Mouse (Mus musculus) left cerebral cortex, adult 2 months (tissue): ENCODE results near the gene Uqcc3. TPM values are rescaled to one million over a fixed set of nuclear protein-coding genes. Genes with fewer than 3 reads are reported as not detected.
"Not testable (repeated sequence)": the region's sequence is repeated elsewhere in the genome, so short reads cannot be mapped to it uniquely, and the experiment has no call there.

Experiments
- DNase-seq, 2 experiments: peaks; one replicate each; pipeline ENCODE4 v3.0.0; 2021 to 2022; ENCODE audit warnings: low spot score in 2 of 2, mixed read lengths in 1 of 2; ENCODE audit errors: extremely low spot score in 1 of 2
- H3K27ac ChIP-seq: fragments of 200-600 bp; 2 replicates; pipeline ENCODE4 v1.8.1; 2022
- H3K4me3 ChIP-seq: fragments of 200-600 bp; 2 replicates; pipeline ENCODE4 v1.8.1; 2022
- CTCF ChIP-seq: fragments of 200-600 bp; IDR thresholded peaks from 2 replicates; pipeline ENCODE4 v1.8.1; 2022; ENCODE audit warnings: antibody characterized with exemption, mild to moderate bottlenecking, moderate library complexity
- intact Hi-C: fragments of 180-260 bp; cut with DNase I; formaldehyde crosslinking; loops from one replicate; pipeline ENCODE4 v1.15.1; 2025
- total RNA-seq, 2 experiments: library from RNA; stranded (reverse); gene quantifications; 2 replicates each; pipeline ENCODE4 v1.2.3; 2021

Uqcc3 gene
- total RNA-seq, 2 experiments from 2014 or later: 33.1 to 36.2 TPM

DNA sequence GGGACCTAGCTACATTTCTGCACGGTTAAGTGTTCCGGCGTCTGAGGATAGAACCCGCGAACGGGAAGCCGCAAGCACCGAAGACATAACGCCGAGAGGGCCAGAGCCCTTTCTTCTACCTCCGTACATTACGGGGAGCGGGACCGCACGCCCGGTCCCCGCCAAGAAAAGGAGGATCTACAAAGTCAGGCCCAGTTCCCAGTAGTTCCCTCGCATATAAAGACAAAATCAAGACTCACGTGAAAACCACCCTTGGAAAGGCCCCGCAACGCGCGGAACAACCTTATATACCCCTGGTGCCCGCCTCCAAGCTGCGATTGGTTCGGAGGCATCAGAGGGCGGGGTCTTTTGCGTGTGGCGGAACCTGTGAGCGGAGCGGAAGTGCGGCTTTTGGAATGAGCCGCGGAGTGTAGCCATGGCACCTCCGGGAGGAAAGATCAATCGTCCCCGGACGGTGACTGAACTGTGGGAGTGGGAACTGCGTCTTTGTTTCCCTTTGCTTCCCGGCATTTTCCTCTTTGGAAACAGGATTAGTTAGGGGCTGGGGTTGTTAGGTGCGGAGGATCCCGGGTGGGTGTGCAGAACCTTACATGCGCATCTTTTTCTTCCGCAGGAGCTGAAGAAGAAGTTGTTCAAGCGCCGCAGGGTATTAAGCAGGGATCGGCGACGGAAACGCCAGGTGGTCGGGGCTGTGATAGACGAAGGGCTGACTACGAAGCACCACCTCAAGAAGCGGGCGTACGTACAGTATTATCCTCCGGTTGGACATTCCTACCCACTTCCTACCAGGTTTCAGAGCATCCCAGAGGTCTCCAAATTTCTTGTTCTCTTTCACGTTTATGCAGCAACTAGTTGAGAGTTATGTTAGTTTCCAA, 8.0 kb upstream of the Uqcc3 start, which contains the start of the genes 1810009A15Rik and Gm49416:
Gene 1810009A15Rik, plus strand, starts transcription at position 343 of the 875 bp plus-strand sequence.
Gene Gm49416, plus strand, starts transcription at position 416 of the 875 bp plus-strand sequence.
- H3K4me3 ChIP-seq: peak within 1 kb of the TSS; percentile 81
- peak within 1 kb of the TSS; percentile 86 for H3K27ac ChIP-seq
- DNase-seq: peak; percentile 92 to 94
- intact Hi-C loops: loop anchor here (5.0 kb wide), 1 partner anchor 46 kb away; no protein-coding TSS in a partner anchor
- no peak for TF ChIP-seq CTCF

- Histone ChIP-seq H3K4me3 (peak overlapping the region; percentile 81), H3K27ac (peak overlapping the region; percentile 84)
- TF ChIP-seq CTCF: no peak
- no peak for DNase-seq
- intact Hi-C loops: loop anchor here (5.0 kb wide), 1 partner anchor 46 kb away; no protein-coding TSS in a partner anchor
These were observed 7.1 kb upstream of the Uqcc3 start for GRCm38 (mm10) chr19:8887585-8888463.

DNA sequence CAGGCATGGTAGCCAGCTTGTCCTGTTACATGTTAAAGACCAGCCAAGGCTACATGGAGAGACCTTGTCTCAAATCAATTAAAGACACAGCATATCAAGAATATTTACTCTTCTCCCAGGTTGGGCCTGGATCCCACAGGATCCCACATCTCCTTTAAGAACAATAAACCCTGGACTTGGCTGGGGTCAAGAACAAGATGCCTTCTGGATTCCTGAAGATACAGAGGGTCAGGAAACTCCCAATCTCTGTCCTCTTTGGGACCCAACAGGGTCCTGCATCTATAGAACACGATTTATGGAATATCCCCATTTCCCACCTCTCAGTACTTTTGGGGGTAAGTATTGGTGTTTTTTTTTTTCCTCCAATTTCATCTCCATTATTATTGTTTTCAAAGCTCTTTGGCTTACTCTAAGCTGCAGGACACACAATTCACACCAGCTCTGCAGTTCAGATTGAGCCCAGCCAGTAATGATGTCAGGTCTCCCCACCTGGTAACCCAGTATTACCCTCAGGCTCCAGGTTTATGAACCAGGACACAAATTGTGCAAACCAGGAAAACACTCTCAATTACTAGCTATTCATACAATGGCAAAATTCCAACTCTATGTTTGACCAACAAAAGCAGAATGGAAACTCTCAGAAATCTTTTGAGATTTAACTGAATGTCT, 6.3 kb upstream of the Uqcc3 start:
- Histone ChIP-seq H3K4me3 (no peak overlapping the region), H3K27ac (no peak overlapping the region)
- TF ChIP-seq CTCF: no peak
- no peak for DNase-seq
- intact Hi-C loops: loop anchor here (5.0 kb wide), 1 partner anchor 45 kb away; no protein-coding TSS in a partner anchor

DNA sequence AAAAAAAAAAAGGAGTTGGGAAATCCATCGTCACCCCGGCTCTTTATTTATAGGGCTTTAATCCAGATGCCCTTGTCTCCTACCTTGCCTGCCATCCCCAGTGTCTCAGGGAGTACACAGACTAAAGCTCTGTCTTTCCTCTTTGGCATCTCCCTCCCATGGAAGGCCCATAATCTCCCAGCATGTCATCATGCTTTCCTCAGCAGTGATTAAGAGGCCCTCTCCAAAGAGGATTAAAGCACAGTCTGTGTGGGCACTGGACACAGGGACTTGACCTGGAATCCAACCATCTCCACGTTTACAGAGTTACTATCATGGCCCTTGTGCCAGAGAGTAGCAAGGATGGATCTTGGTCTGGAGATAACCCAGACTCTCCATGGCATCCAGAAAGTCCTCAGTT, 2.9 kb upstream of the Uqcc3 start, which contains the start of the genes Lbhd1 and Gm49403:
Gene Lbhd1, plus strand, starts transcription at position 117 of the 400 bp plus-strand sequence.
Gene Gm49403, plus strand, starts transcription at position 315 of the 400 bp plus-strand sequence.
- TF ChIP-seq CTCF: no peak

GRCm38 (mm10) chr19:8881034-8881392, 290 bp upstream of the Uqcc3 start:
- Histone ChIP-seq H3K27ac (peak overlapping the region; percentile 95), H3K4me3 (peak overlapping the region; percentile 90)
- no peak for DNase-seq
- intact Hi-C loops: no loop called here
- TF ChIP-seq CTCF: no peak

More for the DNA sequence above, 2.9 kb upstream of the Uqcc3 start, which contains the start of the genes Lbhd1 and Gm49403:
- no peak for DNase-seq
- Histone ChIP-seq H3K4me3 (no peak within 1 kb of the TSS), H3K27ac (no peak within 1 kb of the TSS)
- intact Hi-C loops: no loop called here

GRCm38 (mm10) chr19:8875031-8875430, 5.7 kb downstream of the Uqcc3 start:
- no peak overlapping the region for H3K27ac ChIP-seq
- intact Hi-C loops: no loop called here
- H3K4me3 ChIP-seq: no peak overlapping the region
- no peak for DNase-seq
- TF ChIP-seq CTCF: no peak

DNA sequence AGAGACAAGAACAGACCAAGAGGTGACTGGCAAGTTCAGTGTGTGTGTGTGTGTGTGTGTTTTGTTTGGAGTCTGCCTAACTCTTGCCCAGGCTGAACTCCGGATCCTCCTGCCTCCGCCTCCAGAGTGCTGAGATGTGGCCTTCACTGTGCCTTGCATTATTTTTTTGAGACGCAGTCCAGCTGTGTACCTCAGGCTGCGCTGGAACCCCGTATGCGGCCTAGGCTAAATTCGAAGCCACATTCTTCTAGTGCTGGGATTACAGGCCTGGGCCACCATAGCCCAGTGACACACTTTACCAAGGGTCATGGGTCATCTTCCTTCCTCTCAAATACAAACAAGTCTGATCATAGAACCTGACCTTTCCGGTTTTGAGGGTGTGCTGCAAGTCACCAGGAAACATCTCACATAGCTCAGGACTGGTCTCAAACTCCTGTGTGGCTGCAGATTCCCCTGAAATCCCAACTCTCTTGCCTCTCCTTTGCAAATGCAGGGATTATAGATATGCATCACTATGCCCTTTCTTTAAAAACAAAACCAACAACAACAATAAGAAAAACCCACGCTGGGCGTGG, 8.4 kb downstream of the Uqcc3 start:
- intact Hi-C loops: no loop called here
- H3K27ac ChIP-seq: no peak overlapping the region; the same call in 1 of the 2 replicates
- peak overlapping the region; percentile 88 for H3K4me3 ChIP-seq
- TF ChIP-seq CTCF: no peak
- DNase-seq: no peak

DNA sequence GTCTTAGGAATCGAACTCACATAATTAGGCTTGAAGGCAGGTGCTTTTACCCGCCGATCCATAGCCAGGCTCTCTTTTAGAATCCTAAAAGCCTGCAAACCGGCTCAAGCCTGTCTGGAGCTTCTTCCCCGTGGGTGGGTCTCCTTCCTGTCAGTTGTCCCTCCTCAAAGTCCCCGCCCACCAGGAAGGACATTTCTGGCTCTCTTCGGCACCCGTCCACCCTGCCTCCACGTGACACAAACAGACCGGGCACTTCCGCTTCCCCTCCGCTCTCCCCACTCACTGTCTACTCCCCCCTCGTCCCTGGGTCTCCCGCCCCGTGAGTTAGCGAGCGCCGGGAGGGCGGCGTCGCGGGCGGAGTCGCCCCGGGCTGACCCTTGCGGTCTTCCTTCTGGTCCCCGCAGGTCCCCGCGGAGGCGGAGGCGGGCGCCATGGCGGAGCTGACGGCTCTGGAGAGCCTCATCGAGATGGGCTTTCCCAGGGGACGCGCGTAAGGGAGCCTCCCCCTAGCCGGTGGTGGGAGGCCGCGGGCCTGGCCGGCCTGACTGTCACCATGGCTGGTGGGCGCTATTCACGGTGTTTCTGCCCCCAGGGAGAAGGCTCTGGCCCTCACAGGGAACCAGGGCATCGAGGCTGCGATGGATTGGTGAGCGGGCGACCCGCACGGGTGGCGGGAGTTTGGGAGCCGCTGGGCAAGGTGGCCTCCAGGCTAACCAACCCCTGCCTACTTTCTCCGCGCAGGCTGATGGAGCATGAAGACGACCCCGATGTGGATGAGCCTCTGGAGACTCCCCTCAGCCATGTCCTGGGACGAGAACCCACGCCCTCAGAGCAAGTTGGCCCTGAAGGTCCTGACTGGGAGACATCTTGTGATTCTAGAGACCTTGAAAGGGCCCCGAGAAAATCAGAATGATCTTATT, 9.2 kb downstream of the Uqcc3 start, which contains the start of gene Ubxn1:
Gene Ubxn1, plus strand, starts transcription at position 230 of the 920 bp plus-strand sequence.
- peak within 1 kb of the TSS; percentile 82 for H3K27ac ChIP-seq
- intact Hi-C loops: loop anchor here (1.0 kb wide), 1 partner anchor 52 kb away; the partner anchor contains the start of gene Ttc9c
- no peak for TF ChIP-seq CTCF

DNA sequence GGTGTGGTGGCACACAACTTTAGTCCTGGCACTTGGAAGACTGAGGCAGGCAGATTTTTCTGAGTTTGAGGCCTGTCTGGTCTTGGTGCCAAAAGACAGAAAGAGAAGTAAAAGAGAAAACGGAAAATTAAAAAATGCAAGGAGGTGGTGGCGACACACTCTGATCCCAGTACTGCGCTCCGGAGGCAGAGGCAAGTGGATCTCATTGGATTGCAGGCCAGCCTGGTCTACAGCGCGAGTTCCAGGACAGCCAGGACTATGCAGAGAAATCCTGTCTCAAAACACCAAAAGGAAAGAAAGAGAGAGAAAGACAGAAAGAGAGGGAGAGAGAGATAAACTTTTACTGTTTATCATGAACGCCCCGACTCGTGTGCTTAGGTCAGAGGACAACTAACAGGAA, 9.9 kb downstream of the Uqcc3 start:
- Histone ChIP-seq H3K27ac (peak overlapping the region; percentile 82), H3K4me3 (peak overlapping the region; percentile 88)
- no peak for TF ChIP-seq CTCF
- DNase-seq: no peak
- intact Hi-C loops: loop anchor here (1.0 kb wide), 1 partner anchor 52 kb away; the partner anchor contains the start of gene Ttc9c

More for the DNA sequence above, 9.2 kb downstream of the Uqcc3 start, which contains the start of gene Ubxn1:
- peak within 1 kb of the TSS; percentile 88 for H3K4me3 ChIP-seq
- DNase-seq: peak; percentile 97 to 99

DNA sequence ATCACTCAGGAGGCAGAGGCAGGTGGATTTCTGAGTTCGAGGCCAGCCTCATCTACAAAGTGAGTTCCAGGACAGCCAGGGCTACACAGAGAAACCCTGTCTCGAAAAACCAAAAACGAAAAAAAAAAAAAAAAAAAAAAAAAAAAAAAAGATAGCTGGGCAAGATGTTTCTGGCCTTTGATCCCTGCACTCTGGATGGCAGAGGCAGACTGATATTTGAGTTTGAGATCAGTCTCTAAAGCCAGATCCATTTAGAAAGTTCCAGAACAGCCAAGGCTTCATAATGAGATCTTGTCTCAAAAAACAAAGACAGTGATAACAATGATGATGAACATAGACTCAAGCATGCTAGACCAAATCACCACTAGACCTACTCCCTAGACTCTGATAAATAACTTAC, 10.3 kb downstream of the Uqcc3 start:
- H3K4me3 ChIP-seq, intact Hi-C loops, DNase-seq, H3K27ac ChIP-seq: not testable (repeated sequence)
